Mouse (Mus musculus): ENCODE data around the gene Cdon. TPM values are rescaled to one million over a fixed set of nuclear protein-coding genes. Genes with fewer than 3 reads are reported as not detected.

Cdon gene
- 28.0 TPM for total RNA-seq (2023)

GRCm38 (mm10) chr9:35420805-35421719 is at the start of gene Cdon:
Cdon (plus strand) TSS chr9:35421128.

GRCm38 (mm10) chr9:35518169-35518568 is 97.2 kb downstream of the Cdon start, which contains the start of gene Gm1113:
Gm1113 (minus strand) TSS chr9:35518269.

Other genes starting within 250 kb of the Cdon start
- gene Dcps, start 245.1 kb upstream of the Cdon start, total RNA-seq (2023): 26.7 TPM
- gene Srpr, start 221.0 kb upstream of the Cdon start, total RNA-seq (2023): 101 TPM
- 7.1 TPM for gene Tirap, start 220.8 kb upstream of the Cdon start, total RNA-seq (2023)
- gene Foxred1, start 210.1 kb upstream of the Cdon start, total RNA-seq (2023): 24.1 TPM
- 23.7 TPM for gene Fam118b, start 153.3 kb upstream of the Cdon start, total RNA-seq (2023)
- gene Rpusd4, start 153.3 kb upstream of the Cdon start, total RNA-seq (2023): 32.7 TPM
- not detected for gene Gm1113, start 97.1 kb downstream of the Cdon start, total RNA-seq (2023)
- gene Ddx25, start 137.4 kb downstream of the Cdon start, total RNA-seq (2023): 0.12 TPM
- gene Pus3, start 137.5 kb downstream of the Cdon start, total RNA-seq (2023): 29.5 TPM
- not detected for gene Pate2, start 149.2 kb downstream of the Cdon start, total RNA-seq (2023)
- 8.9 TPM for gene Hyls1, start 149.3 kb downstream of the Cdon start, total RNA-seq (2023)
- not detected for gene Pate4, start 190.8 kb downstream of the Cdon start, total RNA-seq (2023)
- gene Pate3, start 227.1 kb downstream of the Cdon start, total RNA-seq (2023): not detected

Data from CD4-positive naive resting alpha-beta T cell, adult 57 days (primary cell).